Mouse (Mus musculus): ENCODE data around the gene Npm3.

DNA sequence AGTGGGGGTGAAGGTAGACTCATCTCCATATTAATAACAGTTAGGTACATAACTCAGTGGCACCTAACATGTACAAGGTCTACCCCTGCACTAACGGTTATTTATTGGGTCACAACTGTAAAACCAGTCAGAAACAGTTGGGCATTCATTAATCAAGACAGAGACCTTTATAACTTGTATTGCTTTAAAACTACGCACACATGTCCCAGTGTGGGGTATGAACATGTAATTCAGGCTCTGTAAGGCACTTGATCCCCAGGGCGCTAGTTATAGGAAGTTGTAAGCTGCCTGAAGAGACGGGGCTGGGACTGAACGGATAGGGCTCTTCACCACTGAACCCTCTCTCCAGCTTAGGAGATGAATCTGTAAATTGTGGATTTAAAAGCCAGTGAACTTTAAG is 9.3 kb upstream of the Npm3 start:
- no peak for TF ChIP-seq GATA1 (IDR thresholded peaks at IDR 0.05; ENCODE audit: borderline replicate concordance, low read length)
- no peak for TF ChIP-seq FLI1 (IDR thresholded peaks at IDR 0.05; ENCODE audit: low read length)

Measured in megakaryocyte, embryonic 14.5 days (primary cell).